Mouse (Mus musculus) activated CD4-positive, CD25-positive, alpha-beta regulatory T cell (primary cell): Measurements from ENCODE around the gene Slc27a3. TPM values are rescaled to one million over a fixed set of nuclear protein-coding genes. Genes with fewer than 3 reads are reported as not detected.

ENCODE experiments used
- polyA plus RNA-seq, 2 experiments: library from polyadenylated mRNA; unstranded; fragments of 100-300 nt; shearing (Covaris generic); gene quantifications; one replicate each; pipeline ENCODE4 v1.2.1; 2017

Slc27a3 gene
- polyA plus RNA-seq, result under 1 TPM in 1 of 2 experiments, not detected in 1; 0.64 TPM

DNA sequence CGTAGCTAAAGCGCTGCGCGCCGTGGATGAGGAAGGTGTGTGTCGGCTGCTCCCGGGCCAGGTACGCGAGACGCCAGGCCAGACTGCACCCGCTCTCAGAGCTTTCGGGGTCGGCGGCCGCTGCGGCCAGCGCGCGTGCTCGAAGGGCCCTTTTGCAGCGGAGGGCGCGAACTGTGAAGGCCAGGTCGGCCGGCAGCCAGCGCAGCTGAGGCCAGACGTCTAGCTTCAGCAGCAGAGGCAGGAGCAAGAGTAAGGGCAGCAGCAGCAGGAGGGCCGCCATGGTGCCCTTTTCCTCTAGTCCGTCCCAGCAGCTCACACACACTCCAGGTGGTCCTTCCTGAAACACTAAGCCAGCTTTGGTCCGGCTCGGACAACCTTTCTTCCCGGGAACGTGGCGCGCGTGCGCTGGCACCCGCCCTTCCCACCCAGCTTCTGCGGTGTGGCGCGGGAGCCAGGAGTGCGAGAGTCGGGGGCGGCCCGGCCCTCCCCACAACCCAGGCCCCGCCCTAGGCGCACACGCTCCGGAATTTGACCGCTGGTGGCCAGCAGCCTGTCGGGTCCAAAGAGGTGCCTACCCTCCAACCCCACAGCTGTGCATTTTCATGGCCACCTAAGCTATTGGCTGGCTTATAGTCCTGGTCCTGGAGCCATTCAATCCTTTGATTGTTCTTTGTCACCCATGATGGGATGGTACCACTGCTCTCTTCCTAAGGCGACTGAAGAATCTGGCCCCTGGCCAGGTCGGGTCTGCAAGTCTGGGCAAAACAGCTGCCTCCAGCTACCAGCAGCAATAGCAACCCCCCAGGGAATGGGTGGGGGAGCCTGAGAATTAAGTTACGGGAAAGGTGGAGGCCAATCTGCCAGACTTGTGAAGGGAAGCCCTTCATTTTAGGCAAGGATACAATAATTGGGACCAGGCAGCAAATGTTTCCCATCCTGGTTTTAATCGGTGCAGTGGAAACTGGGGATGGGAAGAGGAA, at the start of gene Slc27a3:
Gene Slc27a3 (minus strand): TSS at position 428 of the 980 bp plus-strand sequence.

GRCm38 (mm10) chr3:90433381-90434020, 43.8 kb upstream of the Slc27a3 start, which contains the start of gene Ints3:
Gene Ints3, minus strand, starts transcription at chr3:90433622.

Other genes starting within 250 kb of the Slc27a3 start
- gene Rps27, start 176.3 kb downstream of the Slc27a3 start, polyA plus RNA-seq, result 1,000 to 10,000 TPM; 1,234 to 2,547 TPM
- gene Rab13, start 176.2 kb downstream of the Slc27a3 start, polyA plus RNA-seq, result under 1 TPM in 1 of 2 experiments, not detected in 1; 0.28 TPM
- 100 to 1,000 TPM; 132 to 181 TPM for gene Jtb, start 158.3 kb downstream of the Slc27a3 start, polyA plus RNA-seq
- not detected for gene Creb3l4, start 146.4 kb downstream of the Slc27a3 start, polyA plus RNA-seq
- 1 to 10 TPM; 3.1 to 3.9 TPM for gene Slc39a1, start 141.8 kb downstream of the Slc27a3 start, polyA plus RNA-seq
- gene Crtc2, start 135.8 kb downstream of the Slc27a3 start, polyA plus RNA-seq, result 10 to 100 TPM; 84.5 to 85.4 TPM
- gene Dennd4b, start 124.8 kb downstream of the Slc27a3 start, polyA plus RNA-seq, result 10 to 100 TPM; 22.4 to 43.4 TPM
- 10 to 100 TPM in 1 of 2 experiments, 1 to 10 TPM in 1; 9.1 to 13.3 TPM for gene Gatad2b, start 96.8 kb downstream of the Slc27a3 start, polyA plus RNA-seq
- 10 to 100 TPM; 18.3 to 32.8 TPM for gene Ints3, start 43.7 kb upstream of the Slc27a3 start, polyA plus RNA-seq
- under 1 TPM in 1 of 2 experiments, not detected in 1; 0.43 TPM for gene Npr1, start 75.9 kb upstream of the Slc27a3 start, polyA plus RNA-seq
- gene Ilf2, start 86.2 kb upstream of the Slc27a3 start, polyA plus RNA-seq, result 10 to 100 TPM; 74.7 to 96.6 TPM
- 10 to 100 TPM; 96.3 to 96.9 TPM for gene Snapin, start 101.1 kb upstream of the Slc27a3 start, polyA plus RNA-seq
- gene Chtop, start 119.6 kb upstream of the Slc27a3 start, polyA plus RNA-seq, result 100 to 1,000 TPM; 147 to 160 TPM
- 1 to 10 TPM; 4.4 to 6.8 TPM for gene S100a1, start 124.5 kb upstream of the Slc27a3 start, polyA plus RNA-seq
- 100 to 1,000 TPM; 192 to 245 TPM for gene S100a13, start 124.5 kb upstream of the Slc27a3 start, polyA plus RNA-seq
- under 1 TPM in 1 of 2 experiments, not detected in 1; 0.68 TPM for gene S100a14, start 136.9 kb upstream of the Slc27a3 start, polyA plus RNA-seq
- gene S100a16, start 147.3 kb upstream of the Slc27a3 start, polyA plus RNA-seq, result not detected
- 1 to 10 TPM; 2.0 to 2.8 TPM for gene S100a3, start 170.6 kb upstream of the Slc27a3 start, polyA plus RNA-seq
- 1 to 10 TPM in 1 of 2 experiments, under 1 TPM in 1; 0.63 to 1.9 TPM for gene S100a2, start 200.3 kb upstream of the Slc27a3 start, polyA plus RNA-seq
- gene Gm42674, start 212.0 kb upstream of the Slc27a3 start, polyA plus RNA-seq, result not detected
- 100 to 1,000 TPM in 1 of 2 experiments, 10 to 100 TPM in 1; 94.8 to 925 TPM for gene S100a4, start 213.8 kb upstream of the Slc27a3 start, polyA plus RNA-seq
- gene S100a5, start 218.6 kb upstream of the Slc27a3 start, polyA plus RNA-seq, result not detected
- gene S100a6, start 222.9 kb upstream of the Slc27a3 start, polyA plus RNA-seq, result 1,000 to 10,000 TPM in 1 of 2 experiments, 100 to 1,000 TPM in 1; 298 to 1,210 TPM